Mouse (Mus musculus) layer of hippocampus, adult 18-20 months (tissue): ENCODE data around the gene Duoxa2. TPM values are rescaled to one million over a fixed set of nuclear protein-coding genes. Genes with fewer than 3 reads are reported as not detected.
"Not testable (repeated sequence)": the region's sequence is repeated elsewhere in the genome, so short reads cannot be mapped to it uniquely, and the experiment has no call there.

Experiments used
- DNase-seq, 2 experiments: peaks; one replicate each; pipeline ENCODE4 v3.0.0; 2022; ENCODE audit warnings: low spot score in 2 of 2
- total RNA-seq, 2 experiments: library from RNA; stranded (reverse); gene quantifications; 2 replicates each; pipeline ENCODE4 v1.2.3; 2021

The Duoxa2 gene
- total RNA-seq, 2 experiments from 2014 or later, result not detected

DNA sequence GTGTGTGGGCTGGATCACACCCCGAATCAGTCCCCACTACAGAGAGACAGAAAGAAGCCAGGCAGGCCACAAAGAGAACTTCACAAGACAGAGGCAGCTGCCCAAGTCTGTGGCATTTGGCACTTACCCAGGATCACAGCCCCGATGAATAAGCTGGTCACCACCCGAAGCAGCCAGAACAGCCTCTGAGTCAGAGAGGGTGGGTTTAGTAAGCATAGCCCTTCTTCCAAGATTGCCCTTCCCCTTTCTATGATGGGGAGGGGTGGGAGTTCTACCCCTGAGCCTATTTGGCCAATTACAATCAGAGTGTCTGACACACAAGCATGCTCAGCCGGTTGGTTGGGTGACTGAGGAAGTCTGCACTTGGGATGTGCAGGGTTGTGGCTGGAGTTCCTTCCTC is 7.5 kb downstream of the Duoxa2 start:
- no peak for DNase-seq

DNA sequence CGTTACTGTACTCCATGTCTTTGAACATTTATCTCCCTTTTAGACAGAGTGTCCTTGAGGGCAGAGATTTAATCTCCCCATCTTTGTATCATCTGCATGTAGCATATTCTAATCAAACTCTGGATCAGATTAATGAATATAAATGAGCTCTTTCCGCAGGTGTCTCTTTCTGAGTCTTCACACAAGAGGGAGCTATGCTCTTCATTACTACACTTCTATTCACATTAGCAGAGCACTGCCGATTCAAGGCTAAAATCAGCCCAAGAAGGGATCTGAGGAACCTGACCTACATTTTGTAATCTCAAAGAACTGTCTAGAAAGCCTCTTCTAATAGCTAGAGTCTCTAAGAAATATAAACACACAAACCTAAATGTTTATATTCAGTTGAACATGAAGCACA is 10.9 kb downstream of the Duoxa2 start:
- DNase-seq, result no peak

DNA sequence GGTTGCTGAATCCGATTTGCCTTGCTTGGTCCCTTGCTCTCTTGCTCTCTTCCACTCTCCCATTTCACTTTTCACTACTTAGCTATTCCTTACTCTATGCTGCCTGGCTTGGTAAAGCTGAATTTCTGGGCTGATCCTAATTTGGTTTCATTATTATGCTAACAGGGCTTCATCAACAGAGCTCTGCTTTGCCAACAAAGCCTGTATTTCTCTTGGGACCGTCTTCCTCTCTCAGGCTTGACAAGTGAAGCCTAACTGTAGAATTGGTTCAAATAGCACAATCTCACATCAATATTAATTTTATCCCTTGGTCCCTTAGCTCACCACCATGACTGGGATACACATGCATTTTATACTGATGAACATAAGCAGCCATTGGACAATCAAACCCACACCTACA is 12.9 kb downstream of the Duoxa2 start:
- no peak for DNase-seq

DNA sequence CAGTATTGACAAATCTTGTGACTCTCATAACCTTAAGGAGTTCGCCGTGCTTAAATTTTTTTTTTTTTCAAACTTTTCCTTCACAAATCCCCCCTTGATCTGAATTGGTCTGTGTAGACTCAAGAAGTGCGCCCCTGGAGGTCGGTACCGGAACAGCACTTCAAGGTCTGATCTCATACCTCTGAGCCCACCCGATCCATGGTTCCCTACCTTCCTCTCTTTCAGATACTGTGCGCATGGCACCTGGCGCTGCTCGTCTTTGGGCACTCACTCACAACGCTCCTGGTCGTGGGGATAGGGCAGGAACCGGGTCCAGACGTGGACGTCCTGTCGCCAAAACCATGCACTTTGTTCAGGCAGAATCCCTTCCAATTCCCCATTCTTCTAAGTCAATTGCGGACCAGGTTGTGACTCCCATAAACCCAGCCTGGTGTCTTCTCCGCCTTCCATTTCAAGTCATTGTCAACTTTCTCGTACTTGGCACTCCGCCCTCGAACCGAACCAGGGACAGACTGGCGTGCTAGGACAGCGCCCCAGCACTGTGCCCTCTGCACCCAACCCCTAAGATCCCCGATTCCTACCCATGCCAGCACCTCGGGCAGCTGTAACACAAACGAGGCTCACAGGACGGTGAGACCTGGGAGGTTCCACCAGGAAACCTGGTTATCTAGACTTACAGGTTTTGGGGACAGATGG is 14.2 kb downstream of the Duoxa2 start:
- peak; percentile 8 to 60 for DNase-seq

DNA sequence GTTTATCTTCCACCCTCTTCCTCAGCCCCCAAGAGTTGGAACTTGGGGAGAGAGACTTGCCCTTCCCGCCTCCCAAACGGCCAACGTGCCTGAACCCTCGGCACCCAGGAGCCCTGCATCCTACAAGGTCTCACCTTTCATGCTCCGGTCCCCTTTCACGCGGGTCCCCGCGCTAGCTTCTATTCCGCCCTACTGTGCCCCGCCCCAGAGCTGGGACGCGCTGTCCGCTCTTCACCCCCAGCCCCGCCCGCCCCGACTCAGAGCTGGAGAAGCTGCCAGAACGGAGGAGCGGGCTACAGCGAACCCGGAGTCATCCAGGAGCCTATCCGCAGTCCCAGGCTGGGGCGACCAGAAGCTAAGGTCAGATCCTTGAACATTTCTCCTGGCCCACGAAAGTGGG is 14.8 kb downstream of the Duoxa2 start, which contains the start of gene Duoxa1:
Gene Duoxa1 (minus strand): TSS at position 195 of the 400 bp plus-strand sequence.
- DNase-seq, result no peak

DNA sequence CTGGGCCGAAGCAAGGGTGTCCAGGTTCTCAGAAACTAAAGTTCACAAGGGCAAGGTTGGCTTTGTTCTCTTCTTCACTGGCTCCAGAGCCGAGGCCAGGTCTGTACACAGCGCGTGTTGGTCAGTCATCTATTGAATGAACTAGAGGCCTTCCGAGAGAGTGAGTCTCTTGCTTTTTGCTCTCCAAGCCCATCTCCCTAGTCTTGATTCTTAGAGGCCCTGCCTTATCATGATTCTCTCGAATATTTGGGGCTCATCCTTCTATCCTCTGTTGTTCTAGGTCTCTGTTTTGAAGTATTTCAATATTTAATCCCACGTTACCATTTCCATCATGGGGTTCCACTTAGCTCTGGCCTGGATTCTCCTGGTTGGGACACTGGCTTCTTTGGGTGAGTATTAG is 16.7 kb downstream of the Duoxa2 start, which contains the start of gene Duox1:
Gene Duox1 (plus strand): TSS at position 301 of the 400 bp plus-strand sequence.
- DNase-seq, result no peak

DNA sequence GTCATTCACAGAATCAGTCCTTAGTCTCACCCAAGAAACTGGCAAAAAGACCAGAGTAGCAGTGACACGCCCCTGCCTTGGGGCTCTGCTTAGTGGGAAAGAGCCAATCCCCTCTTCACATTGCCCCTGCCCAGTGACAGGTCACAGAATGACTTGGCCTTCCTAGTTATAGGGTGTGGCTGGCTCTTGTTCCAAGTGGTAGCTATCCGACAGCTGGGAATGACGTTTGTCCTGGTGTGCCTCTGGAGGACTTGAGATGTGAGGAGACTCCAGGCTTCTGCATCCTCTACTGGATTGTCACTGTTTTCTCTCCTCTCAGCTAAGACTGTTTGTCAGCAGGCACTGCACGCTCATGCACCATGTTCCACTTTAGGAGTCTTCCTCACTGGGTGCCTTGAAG is 18.7 kb downstream of the Duoxa2 start:
- no peak for DNase-seq

DNA sequence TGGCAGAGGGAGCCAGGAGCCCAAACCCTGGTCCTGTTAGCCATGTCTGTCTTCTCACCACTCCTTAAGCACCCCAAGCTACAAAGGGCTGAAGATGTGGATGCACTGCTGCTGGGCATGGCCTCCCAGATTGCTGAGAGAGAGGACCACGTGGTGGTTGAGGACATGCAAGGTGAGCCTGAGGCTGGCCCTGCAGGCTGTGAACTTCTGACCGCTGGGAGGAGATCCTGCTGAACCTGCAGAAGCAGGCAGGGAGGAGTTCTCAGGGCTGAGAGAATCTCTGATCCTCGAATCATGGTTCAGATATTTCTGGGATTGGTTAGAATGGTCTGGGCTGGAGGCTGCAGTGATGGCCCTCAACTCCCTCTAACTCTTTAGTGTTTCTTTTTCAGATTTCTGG is 25.3 kb downstream of the Duoxa2 start:
- DNase-seq, result no peak

DNA sequence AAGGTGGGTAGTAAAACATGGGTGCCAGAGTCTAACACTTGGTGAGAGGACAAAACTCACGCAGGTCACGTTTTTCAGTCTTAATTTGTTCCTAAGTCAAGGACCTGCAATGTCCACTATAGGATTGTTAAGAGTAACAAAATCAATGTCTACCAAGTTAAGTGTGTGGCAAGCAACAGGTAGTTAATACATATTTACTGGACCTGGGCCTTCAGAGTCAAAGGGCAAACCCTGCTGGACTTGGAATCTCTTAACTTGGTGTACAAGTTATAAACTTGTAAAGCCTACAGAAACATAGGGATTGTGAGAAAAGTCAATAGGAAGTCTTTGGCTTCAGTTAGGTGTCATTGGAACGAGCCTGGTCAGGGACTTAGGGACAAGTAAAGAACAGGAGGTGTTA is 25.9 kb downstream of the Duoxa2 start:
- DNase-seq, result no peak

DNA sequence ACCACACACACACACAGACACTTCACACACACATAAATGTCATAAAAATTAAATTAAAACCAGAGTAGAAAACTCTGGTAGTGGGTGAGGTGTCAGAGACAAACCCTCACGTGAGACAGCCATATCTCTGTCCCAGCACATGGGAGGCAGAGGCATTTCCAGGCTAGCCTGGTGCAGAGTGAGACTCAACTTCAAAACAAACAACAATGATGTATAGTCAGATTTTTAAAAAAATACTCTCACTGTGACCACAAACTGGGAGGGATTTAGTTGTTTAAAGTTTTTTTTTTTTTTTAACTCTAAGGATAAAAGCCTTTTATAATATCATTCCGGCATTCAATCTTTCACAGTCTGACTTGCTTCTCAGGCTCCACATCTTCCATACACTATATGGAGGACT is 26.7 kb downstream of the Duoxa2 start:
- no peak for DNase-seq

DNA sequence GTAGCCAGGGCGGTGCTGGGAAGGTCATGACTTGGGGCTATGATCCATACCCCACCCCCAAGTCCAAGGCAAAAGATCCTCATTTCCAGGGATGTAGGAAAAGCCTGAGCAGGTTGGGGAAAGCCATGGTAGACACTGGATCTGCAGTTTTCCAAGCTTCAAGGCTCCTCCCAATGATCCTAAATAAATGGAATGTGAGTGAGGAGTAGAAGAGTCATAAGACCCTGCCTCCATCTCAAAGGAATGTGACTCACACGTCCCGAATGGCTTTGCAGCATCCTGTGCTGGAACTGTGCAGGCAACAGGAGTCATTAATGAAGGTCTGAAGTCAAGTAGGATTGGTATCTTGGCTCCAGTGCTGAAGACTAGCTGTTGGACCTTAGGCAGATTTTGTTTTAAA is 29.3 kb downstream of the Duoxa2 start:
- no peak for DNase-seq

DNA sequence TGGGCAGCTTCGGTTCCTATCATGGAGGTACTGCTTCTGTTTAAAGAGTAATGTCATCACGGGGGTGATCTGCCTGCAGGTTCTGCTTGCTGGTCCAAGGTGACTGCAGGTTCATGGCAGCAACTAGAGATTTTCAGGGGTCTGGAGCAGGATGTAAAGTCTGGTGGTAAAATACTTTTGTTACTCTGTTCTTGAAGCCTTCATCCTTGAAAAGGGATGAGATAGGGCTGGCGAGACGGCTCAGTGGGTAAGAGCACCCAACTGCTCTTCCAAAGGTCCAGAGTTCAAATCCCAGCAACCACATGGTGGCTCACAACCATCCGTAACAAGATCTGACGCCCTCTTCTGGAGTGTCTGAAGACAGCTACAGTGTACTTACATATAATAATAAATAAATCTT is 31.6 kb downstream of the Duoxa2 start:
- not testable (repeated sequence) for DNase-seq

DNA sequence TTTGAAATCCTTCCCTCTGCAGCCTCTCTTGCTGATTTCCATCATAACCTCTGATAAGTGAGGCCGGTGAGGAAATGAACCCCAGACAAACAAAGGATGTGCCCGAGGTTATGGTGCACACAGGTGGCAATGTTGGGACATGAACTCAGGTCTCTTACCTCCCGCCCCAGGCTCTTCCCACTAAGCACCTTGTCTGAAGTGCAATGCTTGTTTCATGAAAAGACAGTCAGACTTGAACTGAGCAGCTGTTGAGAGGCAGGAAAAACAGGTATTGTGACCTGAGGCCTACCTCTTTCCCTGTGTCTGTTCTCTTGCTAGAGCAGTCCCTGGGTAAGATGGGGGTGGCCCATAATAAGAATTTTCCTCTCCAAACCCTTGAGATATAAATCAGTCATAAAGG is 33.5 kb downstream of the Duoxa2 start:
- DNase-seq, result no peak

DNA sequence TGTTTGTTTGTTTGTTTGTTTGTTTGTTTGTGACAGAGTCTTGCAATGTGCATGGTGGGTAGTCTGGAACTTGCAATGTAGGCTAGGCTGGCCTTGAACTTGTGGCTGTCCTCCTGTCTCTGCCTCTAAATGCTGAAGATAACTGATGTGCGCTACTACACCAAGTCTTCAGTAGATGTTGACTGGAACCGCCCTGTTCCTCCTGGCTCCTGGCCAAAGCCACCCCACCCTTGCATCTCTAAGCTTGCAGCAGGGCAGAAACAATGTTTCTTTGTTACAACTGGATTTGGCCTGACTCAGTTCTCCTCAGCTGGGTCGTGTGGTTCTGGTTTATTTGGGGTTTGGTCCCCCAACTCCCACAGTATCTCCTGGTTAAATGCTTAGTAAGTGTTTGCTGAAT is 35.5 kb downstream of the Duoxa2 start:
- no peak for DNase-seq

DNA sequence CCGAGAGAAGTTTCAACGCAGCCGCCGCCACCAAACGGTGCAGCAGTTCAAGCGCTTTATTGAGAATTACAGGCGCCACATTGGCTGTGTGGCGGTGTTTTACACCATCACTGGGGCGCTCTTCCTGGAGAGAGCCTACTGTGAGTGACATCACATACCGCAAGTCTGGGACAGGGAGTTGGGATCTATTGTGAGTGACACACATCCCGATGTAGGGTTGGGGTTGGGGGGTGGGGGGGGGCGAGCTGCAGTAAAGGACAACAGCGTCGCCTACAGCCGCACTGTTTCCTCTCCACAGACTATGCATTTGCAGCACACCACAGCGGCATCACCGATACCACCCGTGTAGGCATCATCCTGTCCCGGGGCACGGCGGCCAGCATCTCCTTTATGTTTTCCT is 38.6 kb downstream of the Duoxa2 start:
- no peak for DNase-seq

DNA sequence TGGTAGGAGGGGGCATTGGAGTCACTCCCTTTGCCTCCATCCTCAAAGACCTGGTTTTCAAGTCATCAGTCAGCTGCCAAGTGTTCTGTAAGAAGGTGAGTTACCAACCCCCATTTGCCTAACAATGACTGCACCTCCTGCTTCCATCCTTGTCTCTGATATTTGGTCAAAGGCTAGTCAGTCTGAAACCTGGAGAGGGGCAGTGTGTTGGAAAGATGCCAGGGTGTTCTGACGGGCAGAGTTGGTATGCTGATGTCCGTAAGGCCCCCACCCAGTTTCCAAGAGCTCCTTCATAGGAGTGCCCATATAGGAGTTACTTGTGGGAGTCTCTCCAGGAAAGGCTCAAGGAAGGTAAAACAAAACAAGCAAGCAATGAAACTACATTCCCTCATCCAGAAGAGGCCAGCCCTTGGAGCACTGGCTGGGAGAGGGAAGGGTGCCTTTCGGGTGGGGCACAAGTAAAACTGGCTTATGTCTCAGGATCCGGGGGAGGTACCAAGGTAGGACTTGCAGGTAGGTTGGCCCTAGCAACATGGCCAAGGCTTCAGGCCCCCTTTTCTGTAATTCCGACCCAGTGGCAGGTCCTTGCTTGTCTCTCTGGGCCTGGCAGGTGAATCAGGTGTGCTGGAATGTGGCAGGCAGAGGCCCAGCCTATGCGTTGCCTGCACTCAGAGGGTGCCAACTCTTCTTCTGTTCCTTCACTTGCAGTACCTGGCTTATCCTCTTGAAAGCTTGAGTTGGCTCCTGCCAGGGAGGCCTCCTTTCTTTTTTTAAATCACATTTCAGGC is 46.6 kb downstream of the Duoxa2 start:
- no peak for DNase-seq

DNA sequence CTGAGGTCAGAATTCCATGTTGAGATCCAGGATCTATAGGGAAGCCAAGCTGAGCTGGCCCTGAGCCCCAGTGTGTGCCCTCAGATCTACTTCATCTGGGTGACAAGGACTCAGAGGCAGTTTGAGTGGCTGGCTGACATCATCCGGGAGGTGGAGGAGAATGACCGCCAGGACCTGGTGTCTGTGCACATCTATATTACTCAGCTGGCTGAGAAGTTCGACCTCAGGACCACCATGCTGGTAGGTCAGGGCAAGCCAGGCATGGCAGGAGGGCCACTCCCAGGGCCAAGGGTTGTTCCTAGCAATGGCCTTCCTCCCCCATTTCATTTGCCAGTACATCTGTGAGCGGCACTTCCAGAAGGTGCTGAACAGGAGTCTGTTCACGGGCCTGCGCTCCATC is 47.5 kb downstream of the Duoxa2 start:
- DNase-seq, result not testable (repeated sequence)

DNA sequence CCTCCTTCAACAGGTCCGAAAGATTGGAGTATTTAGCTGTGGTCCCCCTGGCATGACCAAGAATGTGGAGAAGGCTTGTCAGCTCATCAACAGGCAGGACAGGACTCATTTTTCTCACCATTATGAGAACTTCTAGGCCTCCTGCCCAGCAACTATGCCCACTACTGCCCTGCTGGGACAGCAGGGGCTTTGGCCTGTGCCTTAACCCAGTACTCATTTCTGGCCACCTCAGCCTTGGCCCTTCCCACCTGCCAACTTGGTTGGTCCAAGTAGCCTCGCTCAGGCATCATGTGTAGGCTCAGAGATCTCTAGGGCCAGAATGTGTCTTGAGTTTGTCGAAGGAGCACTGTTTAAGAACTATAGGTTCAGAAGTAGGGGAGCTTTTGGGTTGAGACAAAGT is 48.6 kb downstream of the Duoxa2 start:
- DNase-seq, result no peak

DNA sequence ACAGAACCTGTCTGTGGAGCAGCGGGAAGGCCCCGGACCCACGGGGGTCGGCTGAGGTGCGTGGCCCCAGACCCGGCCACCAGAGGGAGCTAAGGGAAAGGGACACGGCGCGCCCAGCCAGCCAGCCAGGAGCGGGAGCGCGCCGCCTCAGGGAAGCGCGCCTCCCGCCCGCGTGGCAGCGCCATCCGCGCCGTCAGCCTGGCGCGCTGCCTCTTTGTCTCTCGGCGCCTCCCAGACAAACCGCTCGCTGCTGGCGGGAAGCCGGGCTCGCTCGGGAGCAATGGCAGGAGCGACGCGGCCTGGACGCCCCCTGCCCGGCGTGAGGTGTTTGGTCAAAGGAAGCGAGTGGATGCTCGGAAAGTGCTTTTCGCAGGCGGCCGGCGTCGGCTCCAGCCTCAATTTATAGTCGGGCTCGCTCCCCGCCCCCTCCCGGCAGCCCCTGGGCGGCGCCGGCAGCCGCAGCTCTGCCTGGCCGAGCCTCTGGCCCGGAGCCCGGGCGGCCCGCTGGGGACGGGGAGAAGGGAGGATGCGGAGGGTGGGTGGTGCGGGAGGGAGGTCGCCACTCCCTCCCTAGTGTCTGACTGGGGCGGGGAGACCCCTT is 49.9 kb downstream of the Duoxa2 start:
- DNase-seq, result peak; percentile 83 to 93

DNA sequence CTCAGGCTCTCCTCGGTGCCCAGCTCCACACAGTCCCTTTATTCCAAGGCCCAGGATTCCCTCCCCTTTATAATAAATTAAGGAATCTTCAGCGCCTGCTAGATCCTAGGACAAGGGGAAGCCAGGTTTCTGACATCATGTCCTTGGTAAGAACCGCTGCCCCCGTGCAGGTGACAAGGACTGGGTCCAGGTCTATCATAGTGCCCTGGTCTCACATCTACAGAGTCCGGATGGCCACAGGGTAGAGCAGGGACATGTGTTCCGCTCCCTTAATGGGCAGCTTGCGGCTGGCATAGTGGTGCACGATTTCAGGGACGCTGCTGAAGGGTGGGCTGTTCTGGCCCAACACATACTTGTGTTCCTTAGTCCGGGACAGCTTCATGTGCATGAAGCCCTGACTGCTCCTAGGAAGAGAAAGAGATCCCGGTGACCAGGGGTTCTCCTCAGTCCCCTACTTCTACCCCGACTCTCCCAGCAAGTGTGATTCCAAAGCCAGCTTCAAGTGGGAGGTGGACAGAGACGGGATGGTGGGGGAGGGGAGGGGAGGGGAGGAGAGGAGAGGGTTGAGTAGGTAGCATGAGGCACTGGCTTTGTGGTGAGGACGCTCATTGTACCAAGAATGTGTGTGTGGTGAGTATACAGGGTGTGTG is 50.6 kb downstream of the Duoxa2 start:
- DNase-seq, result no peak

DNA sequence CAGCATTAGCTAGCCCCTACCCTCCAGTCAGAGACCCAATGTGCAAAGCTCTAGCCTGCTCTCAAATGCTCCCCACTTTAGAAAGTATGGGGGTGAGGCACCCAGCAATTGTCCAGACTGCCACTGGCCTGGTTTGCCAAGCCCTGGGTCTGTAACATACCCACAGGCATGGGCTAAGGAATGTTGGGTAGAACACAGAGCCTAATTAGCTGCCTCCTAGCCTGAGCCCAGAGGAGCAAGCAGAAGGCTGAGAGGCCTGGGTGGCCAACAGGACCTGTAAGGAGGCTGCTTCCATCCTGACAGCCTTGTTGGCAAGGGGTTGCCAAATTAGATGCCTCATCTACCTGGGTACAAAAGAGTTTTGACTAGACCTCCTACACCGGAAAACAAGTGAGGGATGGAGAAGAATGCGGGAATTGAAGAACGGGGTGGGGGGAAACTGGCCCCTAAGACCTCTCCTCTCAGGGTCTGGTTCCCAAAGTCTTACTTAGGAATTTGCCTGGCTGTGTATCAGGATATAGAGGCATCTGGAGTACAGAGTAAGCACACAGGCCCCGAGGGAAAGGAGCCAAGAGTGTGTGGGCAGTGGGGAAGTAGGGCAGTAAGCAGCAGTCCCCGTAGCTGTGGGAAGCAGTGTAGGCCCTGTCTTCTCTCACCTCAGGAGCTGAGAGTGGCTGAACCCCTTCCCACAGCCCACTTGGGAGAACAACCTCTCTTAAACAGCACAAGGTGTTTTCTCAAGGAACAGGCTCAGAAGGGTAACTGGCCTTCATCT is 52.6 kb downstream of the Duoxa2 start:
- DNase-seq, result peak in 1 of 2 experiments; percentile 65
